Mouse (Mus musculus) hindlimb bud, embryonic 11.5 days (tissue): ENCODE measurements around the gene Tamm41.
A peak's percentile ranks its signal among the peaks of the same experiment; 100 is the strongest.

Experiments used
- DNase-seq: peaks from one replicate; pipeline ENCODE4 v3.0.0-alpha.2; 2012; ENCODE audit warnings: low read depth, low spot score; ENCODE audit errors: extremely low spot score

Tamm41 gene

DNA sequence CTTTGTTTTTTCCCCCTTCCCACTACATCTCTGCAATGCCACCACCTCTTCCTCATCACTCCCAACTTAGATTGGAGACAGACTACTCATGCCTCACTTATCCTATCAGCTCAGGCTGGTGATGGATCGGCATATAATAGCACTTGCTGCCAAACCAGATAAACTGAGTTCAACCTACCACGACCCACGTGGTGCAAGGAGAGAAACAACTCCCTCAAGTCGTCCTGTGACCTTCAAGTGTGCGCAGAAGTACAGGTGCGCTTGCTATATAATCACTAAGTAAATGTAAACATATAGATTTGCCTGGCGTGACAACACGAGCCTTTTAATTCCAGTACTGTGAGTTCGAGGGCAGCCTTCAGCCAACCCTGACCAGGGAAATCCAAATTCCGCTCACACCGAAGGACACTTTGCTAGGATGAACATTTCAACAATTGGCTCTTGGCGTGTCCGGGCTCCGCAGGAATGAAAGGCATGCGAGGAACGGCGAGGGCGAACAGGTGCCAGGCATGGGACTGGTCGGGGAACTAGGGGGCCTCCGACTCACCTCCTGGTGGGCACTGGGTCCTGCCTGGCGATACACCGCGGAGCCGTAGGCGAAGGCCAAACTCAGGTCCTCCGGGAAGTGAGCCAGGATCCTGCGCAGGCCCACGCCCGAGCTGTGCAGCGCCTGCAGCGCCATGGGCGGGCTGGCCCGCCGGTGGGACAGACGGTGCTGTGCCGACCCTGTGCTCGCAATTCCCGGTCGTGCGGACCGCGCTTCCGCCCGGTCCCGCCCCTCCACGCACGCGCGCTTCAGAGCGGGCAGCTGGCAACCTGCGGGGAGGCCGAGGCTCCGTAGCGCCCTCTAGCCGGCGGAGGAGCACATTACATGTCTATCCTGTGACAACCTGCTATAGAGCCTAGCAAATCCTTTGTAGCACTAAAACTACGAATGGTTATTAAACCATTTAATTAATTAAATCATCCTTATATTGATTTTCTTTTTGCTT lies at the start of gene Tamm41:
Tamm41 (minus strand) TSS at position 774 of the 992 bp plus-strand sequence.
- peak; percentile 66 for DNase-seq

DNA sequence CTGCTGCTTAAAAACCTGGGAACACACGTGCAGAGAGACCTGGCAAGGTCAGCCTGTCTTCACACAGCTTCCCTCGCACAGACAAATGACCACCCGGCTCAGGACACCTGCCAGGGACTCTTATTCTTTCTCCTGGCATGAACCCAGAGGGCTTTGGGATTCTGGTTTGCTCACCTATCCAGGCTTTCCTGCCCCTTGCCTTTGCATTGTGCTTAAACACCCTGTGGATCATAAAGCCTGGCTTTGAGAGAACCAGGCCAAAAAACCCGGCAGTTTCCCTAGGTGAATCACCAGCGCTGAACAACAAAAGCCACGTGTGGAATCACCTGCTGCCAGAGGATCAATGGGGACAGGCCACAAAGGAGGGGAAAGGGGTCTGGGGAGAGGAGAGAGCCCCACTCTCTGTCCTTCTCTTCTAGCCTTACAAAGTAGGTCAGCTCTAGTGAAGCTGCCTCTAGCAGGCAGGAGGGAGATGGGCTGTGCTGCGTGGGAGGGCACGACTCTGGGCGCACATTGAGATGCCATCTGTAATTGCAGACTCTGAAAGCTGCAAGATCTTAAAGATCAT lies 47.7 kb upstream of the Tamm41 start:
- no peak for DNase-seq

DNA sequence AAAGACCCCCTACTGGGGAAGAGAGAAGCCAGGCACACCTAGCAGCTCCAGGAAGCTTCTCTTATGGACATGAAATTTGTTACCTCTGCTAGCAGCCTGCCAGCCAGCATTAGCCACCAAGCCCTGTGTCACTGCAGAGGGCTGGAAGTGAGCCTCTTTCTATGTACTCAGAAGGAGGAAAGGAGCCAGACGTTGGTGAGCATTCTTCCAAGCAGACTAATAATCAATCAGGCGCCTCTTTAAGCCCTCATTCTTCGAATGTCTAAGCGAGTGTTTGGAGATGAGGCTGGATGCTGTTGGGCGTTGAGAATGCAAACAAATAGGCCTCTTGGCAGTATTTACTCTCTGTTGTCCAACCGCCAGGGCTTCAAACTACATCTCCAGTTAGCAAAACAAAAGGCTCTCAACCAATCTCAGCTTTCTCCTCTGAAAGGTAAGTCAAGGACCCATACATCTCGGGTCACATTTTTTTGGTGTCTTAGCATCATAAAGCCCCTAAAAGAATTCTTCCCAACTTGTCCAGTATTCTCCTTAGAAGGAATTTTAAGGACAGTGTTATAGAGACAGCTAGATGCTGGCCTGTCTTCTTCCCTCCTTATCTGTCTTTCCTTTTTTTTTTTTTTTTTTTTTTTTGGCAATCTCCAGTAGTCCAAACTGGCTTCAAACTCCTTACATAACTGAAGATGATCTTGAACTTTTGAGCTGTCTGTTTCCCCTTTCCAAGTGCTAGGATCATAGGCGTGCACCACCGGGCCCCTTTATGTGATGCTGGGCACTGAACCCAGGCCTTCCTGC lies 39.3 kb upstream of the Tamm41 start:
- DNase-seq: no peak

DNA sequence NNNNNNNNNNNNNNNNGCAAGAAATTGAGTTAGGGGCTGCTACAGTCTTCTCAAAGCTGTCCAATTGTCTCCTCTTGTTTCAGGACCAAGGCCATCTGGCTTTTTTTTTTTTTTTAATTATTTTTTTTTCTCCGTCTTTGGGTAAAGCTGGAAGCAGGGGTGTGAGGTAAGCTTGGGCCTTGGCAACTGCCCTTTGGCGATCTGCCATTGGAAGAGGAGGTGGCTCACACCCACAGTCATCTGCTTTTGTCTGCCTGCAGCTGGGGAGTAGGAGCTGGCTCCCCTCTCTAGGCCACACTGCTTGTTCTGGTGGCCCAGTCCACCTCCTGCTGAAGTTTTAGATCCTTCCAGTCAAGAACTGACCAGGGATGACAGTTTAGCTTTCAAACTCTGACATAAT lies 34.3 kb upstream of the Tamm41 start:
- no peak for DNase-seq

DNA sequence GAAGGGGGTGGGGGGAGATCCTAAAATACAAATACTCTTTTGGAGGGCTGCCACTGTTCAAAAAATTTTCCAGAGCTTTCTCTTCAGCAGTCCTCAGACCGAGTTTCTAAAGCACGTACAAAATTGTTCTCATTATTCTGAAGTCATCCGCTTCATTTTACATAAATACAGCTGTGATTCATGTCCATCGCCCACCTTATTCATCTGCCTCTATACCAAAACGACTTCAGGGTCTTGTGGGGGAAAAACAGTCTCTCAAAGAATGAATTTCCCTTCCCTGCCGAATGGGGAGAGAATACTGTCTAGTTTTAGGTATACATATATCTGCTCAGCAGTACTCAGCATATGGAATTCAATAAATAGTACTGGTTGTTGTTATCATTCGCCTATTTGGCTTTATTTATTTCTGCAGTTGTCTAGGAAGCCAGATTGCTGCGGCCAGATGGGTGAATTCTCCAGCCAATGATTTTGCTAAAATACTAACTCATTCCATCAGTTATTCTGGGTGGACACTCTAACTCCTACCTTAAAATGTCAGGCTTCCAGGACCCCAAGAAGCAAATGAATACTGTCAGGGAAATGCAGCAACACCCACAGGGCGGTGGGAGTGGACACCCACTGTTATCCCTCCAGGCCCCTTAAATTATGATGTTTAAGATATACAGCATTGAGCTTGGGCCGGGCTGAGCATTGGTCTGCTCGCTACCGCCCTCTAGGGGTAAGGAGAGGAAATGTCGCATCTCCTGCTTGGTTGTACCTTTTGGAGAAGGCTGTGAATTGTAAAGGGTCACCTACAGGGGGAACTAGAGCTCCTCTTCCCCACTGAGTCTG lies 27.9 kb upstream of the Tamm41 start:
- peak; percentile 14 for DNase-seq

DNA sequence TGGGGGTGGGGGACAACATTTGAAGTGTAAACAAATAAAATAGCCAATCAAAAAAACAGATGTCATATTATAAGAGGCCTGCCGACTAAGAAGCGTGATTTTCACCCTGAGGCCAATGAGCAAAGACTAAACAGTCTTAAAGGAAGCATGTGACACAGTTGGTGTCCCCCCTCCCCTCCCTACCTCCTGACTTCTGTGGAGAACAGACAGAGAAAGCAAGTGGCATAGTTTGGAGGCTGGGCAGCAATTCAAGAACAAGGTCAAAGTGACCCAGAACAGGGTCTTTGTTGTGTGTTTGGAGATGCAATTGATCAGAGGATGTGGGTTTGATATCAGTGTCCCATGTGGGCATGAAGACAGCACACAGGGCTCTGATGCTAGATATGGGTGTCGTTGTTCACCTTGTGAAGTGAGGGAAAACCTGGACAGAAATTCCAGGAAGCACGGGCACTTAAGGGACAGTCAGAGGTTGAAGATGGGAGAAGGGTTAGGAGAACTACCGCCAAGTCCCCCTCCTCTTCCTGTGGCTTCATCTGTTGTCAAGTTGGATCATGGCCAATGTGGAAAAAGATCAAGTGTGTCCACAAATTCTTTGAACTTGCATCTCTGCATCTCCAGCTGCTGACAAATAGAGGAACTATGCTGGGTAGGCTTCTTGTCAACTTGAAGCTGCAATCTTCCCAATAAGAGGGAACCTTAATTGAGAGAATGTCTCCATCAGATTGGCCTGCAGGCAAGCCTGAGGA lies 25.1 kb upstream of the Tamm41 start:
- DNase-seq: no peak

DNA sequence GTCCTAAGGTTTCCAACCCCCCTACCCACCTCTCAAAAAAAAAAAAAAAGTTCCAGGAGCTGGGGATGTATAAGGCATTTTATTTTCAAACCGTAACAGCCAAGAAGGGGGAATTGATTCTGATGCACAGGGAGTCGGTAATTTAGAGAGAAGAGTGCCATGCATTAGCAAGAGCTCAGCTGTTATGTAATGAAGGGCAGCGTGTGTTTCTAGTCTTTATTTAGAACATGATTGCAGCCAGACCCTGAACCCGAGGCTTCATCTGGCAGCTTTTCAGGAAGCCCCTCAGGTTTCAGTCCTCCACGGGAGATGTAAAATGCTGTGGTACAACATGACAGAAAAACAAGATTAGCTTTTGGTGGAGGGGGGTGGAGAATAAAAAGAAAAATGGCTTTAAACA lies 21.6 kb upstream of the Tamm41 start:
- no peak for DNase-seq

DNA sequence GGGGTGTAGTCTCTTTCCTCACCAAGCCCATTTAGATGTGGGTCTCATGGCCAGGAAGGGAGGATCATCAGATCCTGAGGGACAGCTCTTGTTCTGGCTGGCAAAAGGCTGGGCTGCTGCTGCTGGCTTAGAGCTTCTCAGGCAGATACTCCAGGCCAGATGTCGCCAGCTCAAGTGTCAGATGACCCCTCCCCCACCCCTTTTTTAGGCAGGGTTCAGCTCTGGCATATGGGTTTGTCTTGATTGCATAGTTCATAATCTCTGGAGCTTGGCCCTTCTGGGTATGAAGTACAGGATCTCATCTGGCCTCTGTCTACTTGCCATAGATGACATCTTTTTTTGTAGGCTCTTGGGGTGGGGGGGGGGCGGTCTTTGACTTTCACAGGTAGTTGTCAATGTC lies 19.0 kb upstream of the Tamm41 start:
- no peak for DNase-seq

DNA sequence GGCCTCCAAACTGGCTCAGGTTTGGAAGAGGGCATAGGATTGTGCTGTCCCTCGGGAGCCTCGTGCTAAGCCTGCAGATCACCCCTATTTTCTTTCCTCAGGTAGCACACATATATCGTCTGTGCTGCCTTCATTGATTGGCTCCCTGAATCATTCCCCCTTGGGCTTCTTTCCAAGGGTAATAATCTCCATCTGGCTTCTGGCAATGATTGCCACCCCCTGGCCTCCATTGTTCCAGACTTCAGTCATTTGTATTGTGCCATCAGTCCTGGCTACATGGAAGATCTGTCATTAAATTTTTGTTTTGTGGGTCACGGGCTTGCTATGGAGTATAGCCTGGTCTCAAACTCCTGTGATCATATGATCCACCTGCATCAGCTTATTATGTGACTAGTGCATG lies 17.8 kb upstream of the Tamm41 start:
- no peak for DNase-seq

DNA sequence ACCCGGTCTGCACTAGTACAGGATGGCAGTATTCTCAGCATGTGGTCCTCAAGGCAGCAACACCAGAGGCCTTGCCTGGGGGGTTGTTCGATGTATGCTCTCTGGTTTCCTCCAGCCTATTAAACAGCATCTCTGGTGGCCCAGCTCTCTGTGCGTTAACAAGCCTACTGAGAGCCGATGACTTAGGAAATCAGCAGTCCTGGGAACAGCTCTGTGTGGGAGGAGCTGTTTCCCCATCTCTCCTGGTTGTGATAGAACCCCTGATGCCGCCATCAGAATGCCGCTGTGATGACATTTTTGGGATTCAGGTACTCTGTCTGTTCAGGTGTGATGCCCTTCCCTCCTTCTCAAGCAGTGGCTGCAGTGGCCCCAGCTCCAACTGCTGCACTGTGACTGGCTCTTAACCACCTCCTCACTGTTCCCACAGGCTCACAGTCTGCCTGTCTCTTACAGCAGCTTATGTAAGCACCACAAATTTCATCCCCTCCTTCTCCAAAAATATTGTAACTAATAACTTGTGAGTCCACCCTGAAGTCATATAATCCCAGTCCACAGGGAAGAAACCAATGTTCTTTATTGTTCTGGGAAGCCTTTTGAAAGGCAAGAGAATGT lies 14.0 kb upstream of the Tamm41 start:
- DNase-seq: no peak

DNA sequence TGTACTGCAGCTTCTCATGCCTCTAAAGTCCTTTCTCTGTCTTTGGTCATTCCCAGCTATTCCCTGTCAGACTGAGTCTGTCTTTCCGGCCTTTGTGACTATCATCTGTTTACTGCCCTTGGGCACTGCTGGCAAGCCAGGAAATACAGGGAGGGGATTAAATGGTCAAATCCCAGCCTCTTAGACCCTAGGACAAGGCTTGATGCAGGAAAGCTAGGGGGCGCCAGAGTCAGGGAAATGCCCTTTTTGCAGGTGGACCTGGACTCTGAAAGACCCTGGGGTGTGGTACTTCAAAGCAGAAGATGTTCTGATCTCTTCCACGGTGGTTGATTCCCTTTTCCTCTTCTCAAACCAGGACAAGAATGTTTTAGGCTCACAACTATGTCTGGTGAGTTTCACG lies 11.3 kb upstream of the Tamm41 start:
- DNase-seq: no peak

DNA sequence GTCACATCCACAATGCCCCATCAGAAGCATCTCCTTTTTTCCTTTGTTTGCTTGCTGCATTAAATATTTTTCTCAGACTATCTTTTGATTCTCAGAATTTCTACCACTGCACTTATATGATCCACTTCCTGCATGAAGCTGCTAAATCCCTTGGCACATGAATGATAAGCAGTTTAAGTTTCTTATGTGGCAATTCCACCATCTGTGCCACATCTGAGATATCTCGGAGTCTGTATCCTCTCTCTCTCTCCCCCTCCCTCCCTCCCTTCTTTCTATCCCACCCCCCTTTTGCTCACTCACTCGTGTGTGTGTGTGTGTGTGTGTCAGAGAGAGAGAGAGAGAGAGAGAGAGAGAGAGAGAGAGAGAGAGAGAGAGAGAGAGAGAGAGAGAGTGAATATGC lies 10.1 kb upstream of the Tamm41 start:
- DNase-seq: no peak

DNA sequence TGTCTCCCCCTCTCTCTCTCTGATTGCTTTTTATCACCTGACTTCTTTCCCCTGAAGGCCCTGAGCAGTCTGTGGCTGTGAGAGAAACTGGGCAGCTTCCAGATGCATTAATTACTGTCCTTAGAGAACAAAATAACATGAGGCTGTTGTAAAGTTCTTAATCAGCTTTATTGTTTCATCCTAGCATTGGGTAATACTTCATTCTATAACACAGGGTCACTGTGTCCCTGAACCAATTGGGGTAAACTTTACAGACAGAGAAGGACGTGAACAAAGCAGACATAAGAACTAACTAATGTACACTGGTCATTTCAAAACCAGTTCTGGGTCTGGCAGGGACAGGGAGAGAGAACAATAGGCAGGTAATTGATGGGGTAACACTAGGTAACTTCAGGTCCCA lies 8.4 kb upstream of the Tamm41 start:
- no peak for DNase-seq

DNA sequence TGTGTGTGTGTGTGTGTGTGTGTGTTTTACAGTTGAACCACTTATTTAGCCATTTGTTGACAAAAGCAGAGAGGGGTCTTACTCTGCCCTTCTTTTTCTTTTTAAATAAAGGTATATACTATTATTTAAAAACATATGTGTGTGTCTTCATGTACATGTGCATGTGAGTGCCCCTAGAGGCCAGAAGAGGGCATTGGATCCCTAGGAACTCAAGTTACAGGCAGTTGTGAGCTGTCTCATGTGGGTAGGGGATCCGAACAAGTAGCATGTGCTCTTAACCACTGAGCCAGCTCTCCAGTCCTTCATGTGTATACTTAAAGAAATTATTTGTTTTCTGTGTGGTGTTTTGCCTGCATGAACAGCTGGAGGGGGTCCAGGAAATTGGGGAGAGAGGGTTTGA lies 7.0 kb upstream of the Tamm41 start:
- no peak for DNase-seq

DNA sequence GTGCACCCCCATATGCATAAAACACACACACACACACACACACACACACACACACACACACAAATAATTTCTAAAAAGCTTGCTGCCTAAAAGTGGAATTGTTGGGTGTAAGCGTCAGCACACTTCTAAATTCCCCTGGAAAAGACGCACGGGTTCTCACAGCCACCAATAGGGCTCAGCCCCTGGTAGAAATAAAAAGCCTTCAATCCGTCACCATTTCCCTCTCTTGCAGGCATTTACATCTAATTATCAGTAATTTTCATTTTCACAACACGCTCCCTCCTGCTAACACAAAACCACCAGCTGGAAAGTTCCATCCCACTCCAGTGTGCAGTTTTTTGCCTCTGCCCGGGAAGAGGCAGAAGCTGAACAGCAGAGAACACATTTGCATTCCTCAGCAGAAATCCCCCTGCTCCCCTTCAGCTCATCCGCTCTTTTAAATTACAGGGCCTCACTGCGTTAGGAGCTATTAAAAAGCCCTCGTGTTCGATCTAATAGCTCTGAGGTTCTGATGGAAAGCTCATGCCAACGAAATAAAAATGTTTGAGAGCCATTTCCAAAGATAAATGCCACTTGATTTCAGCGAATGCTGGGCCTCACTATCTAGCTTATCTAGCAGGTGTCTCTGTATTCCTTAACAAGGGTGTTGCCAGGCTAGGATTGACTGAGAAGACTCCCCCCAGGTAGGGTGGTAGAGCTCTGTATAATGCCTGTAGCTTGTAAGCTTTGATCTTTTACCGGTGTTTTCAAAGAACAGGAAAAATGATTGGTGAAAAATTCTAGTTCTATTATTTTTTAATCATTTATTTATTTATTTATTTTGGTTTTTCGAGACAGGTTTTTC lies 6.2 kb upstream of the Tamm41 start:
- no peak for DNase-seq

DNA sequence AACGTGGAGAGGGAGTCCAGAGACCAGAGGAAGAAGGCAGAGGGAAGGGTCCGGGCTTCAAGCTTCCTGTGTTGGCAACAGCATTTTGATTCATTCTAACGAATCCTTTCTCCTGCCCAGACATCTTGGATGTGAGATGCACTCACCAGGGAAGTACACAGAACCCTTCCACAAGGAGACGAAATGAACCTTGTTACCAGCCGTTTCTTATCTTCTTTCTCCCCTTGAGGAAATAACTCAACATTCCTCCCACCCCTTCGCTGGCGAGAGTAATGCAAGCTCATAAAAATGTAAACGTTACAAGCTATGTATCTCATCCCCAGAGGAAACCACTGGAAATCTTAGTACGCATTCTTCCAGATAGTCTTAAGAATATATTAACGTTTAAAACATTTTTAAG lies 4.9 kb upstream of the Tamm41 start:
- DNase-seq: no peak

DNA sequence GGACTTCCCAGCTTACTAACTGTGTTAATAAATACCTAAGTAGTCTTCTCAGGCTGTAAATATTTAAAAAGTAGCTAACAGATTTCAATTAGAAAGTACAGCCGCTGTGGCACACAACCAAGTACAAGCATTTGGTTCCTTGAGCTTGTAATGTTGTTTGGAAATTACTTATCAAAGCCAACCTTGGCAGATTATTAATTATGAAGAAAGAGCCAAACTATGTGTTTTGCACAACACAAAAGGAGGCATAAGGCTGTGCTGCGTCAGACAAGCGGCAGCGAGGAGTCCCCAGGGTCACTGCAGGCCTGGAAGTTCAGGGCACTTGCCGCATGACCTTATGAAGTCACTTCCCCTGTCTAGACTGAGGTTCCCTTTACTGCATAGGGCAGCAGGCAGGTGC lies 4.2 kb downstream of the Tamm41 start:
- DNase-seq: no peak

DNA sequence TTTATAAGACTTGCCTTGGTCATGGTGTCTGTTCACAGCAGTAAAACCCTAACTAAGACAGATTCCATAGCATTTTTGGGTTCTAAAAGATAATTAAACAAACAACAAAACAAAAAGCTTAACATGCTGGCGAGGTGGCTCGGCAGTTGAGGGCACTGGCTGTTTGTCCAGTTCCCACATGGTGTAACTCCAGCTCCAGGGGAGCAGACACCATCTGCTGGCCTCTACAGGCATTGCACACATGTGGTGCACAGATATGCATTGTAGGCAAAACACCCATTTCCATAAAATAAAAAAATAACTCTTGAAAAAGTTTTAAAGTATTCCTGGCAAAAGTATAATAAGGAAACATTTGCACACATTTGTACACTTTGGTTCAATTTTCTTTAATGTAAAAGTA lies 7.6 kb downstream of the Tamm41 start:
- no peak for DNase-seq

DNA sequence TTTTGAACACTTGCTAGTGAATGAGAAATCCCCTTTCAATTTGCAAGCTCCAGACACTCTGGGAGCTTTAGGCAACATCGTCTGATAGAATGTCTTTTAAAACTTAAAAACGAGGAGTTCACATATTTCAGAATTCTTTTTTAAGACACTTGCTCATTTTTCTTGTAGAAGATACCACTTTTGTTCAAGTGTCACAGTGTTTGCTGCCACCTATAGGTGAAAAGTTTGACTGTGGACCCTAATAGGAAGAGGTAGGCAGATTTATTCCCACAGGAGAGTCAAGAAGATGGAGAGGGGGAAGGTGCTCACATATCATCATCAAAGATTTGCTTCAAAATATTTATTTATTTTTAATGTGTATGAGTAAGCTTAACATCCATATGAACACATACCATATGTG lies 8.4 kb downstream of the Tamm41 start:
- no peak for DNase-seq
